Mouse (Mus musculus): ENCODE data around the gene Pth2.

- TF ChIP-seq SMC3 (IDR thresholded peaks at IDR 0.05; ENCODE audit: low read depth, low read length): no peak
- TF ChIP-seq POLR2A (IDR thresholded peaks at IDR 0.05; ENCODE audit: low read depth, low read length): no peak
- no peak for TF ChIP-seq E2F4 (IDR thresholded peaks at IDR 0.05; ENCODE audit: insufficient replicate concordance, low read depth, low read length)
- TF ChIP-seq UBTF (IDR thresholded peaks at IDR 0.05; ENCODE audit: low read depth, low read length): no peak
- no peak for TF ChIP-seq NELFE (IDR thresholded peaks at IDR 0.05; ENCODE audit: low read depth, low read length)
- no peak for TF ChIP-seq ZMIZ1 (IDR thresholded peaks at IDR 0.05; ENCODE audit: low read depth, low read length)
- no peak for TF ChIP-seq CTCF (conservative IDR thresholded peaks at IDR 0.05 in 1 of 2, IDR thresholded peaks at IDR 0.05 in 1 of 2; ENCODE audit: low read depth in 2 of 2, low read length in 2 of 2)
- no peak for TF ChIP-seq JUN (IDR thresholded peaks at IDR 0.05; ENCODE audit: insufficient read depth, low read depth, low read length)
Observed at GRCm38 (mm10) chr7:45196176-45196535, 15.4 kb downstream of the Pth2 start.
